Mouse (Mus musculus): ENCODE data around the gene Gstp2.

Gene Gstp2

GRCm38 (mm10) chr19:4003641-4004040, 42.2 kb downstream of the Gstp2 start:
- no peak for DNase-seq

GRCm38 (mm10) chr19:4003112-4003511, 42.7 kb downstream of the Gstp2 start, which contains the start of gene Doc2g:
Gene Doc2g, plus strand, starts transcription at chr19:4003313.
- no peak for DNase-seq

- DNase-seq = no peak
Observed at GRCm38 (mm10) chr19:4001752-4002151, 44.1 kb downstream of the Gstp2 start.

- DNase-seq = no peak
Observed at GRCm38 (mm10) chr19:4000949-4001525, 44.8 kb downstream of the Gstp2 start.

GRCm38 (mm10) chr19:4000119-4000900, 45.5 kb downstream of the Gstp2 start, which contains the start of the genes Nudt8 and Gm49405:
Gene Nudt8, plus strand, starts transcription at chr19:4000580.
Gene Gm49405, plus strand, starts transcription at chr19:4000626.
- peak; percentile 98 for DNase-seq

- DNase-seq = no peak
Observed at GRCm38 (mm10) chr19:3999121-3999730, 46.6 kb downstream of the Gstp2 start.

GRCm38 (mm10) chr19:3998335-3998734, 47.5 kb downstream of the Gstp2 start:
- no peak for DNase-seq

- no peak for DNase-seq
Observed at GRCm38 (mm10) chr19:3997231-3997630, 48.6 kb downstream of the Gstp2 start.

GRCm38 (mm10) chr19:3996747-3997146, 49.1 kb downstream of the Gstp2 start:
- DNase-seq = peak in 1 of 2 experiments; percentile 59

- DNase-seq = no peak
Observed at GRCm38 (mm10) chr19:3996106-3996505, 49.7 kb downstream of the Gstp2 start.

GRCm38 (mm10) chr19:3995505-3995904, 50.3 kb downstream of the Gstp2 start:
- no peak for DNase-seq

- peak in 1 of 2 experiments; percentile 42 for DNase-seq
Observed at GRCm38 (mm10) chr19:3994932-3995331, 50.9 kb downstream of the Gstp2 start.

- peak in 1 of 2 experiments; percentile 51 for DNase-seq
Observed at GRCm38 (mm10) chr19:3992416-3992815, 53.4 kb downstream of the Gstp2 start, which contains the start of gene Tbx10. Gene Tbx10, plus strand, starts transcription at chr19:3992752.

- DNase-seq = peak in 1 of 2 experiments; percentile 48
Observed at GRCm38 (mm10) chr19:3991966-3992365, 53.9 kb downstream of the Gstp2 start.

- DNase-seq = no peak
Observed at GRCm38 (mm10) chr19:3991562-3991961, 54.3 kb downstream of the Gstp2 start.

GRCm38 (mm10) chr19:3990804-3991203, 55.0 kb downstream of the Gstp2 start:
- no peak for DNase-seq
